ENCODE assay signal across 8 mouse cellular contexts in the genomic region with DNA sequence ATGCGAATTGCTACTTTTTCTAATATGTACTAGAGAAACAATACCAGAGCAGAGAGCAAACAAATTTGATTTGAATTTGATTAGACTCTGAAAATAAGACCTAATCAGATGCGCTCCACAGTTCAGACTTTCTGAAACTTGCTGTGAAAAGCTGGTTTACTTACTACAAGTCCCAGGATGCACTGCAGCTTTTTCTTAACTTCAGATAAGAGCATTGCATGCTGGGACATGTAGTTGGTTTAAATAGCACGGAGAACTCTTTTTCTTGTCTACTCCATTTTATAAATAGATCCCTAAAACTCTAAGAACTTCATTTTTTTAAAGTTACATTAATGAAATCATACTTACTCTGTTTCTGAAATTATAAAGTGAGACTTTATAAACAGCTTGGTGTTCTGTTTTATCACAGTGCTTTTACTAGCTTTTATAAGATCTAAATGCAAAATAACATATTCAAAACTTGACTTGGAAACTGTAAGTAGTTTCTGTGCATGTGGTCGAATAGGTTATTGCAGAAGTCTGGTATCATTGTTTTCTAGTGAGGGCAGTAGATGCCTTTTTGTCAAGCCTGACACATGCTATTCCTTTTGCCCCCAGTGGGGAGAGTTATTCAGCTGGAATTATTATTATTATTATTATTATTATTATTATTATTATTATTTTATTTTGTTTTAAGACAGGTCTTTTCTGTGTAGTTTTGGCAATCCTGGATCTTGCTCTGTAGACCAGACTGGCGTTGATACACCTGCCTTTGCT.
DNase-seq lines count a peak whose midpoint lies in the region; ATAC-seq and TF ChIP-seq lines count a peak whose summit lies in the region.

No protein-coding gene starts in this region.

- no peaks in the 10 kb centered on the region for H3K36me3 ChIP-seq in midbrain, embryonic 13.5 days
- no peaks in the 10 kb centered on the region for H3K36me3 ChIP-seq in midbrain, embryonic 16.5 days (ENCODE audit: control insufficient read depth, insufficient read depth, low read length)
- H3K36me3 ChIP-seq in heart, postnatal 0 days (replicated peaks; ENCODE audit: control insufficient read depth, insufficient read depth, low read length) = no peaks in the 10 kb centered on the region
- H3K36me3 ChIP-seq in midbrain, embryonic 15.5 days (replicated peaks) = no peaks in the 10 kb centered on the region

- no peak overlapping the region for H3K9ac ChIP-seq in midbrain, embryonic 13.5 days (replicated peaks)
- no peak overlapping the region for H3K9ac ChIP-seq in midbrain, embryonic 16.5 days (ENCODE audit: low read depth, low read length)
- no peak overlapping the region for H3K9ac ChIP-seq in heart, postnatal 0 days (replicated peaks; ENCODE audit: low read depth, low read length)
- no peak overlapping the region for H3K9ac ChIP-seq in midbrain, embryonic 15.5 days

- no peak overlapping the region for H3K27ac ChIP-seq in midbrain, embryonic 13.5 days
- H3K27ac ChIP-seq in midbrain, embryonic 16.5 days (ENCODE audit: low read length) = no peak overlapping the region
- no peak overlapping the region for H3K27ac ChIP-seq in heart, postnatal 0 days (ENCODE audit: low read depth)
- no peak overlapping the region for H3K27ac ChIP-seq in midbrain, embryonic 15.5 days

- ATAC-seq in midbrain, embryonic 13.5 days = peak; percentile 30; the same call in 1 of the 2 replicates
- ATAC-seq in midbrain, embryonic 16.5 days = no peak
- peak; percentile 57; the same call in 1 of the 2 replicates for ATAC-seq in heart, postnatal 0 days (ENCODE audit: insufficient read depth, low read depth)
- peak; percentile 73; the same call in 1 of the 2 replicates for ATAC-seq in midbrain, embryonic 15.5 days (replicated peaks)
- ATAC-seq in cerebellum, adult (ENCODE audit: insufficient number of reproducible peaks, low FRiP score, low TSS enrichment) = no peak

- DNase-seq in frontal cortex, adult 2 months (ENCODE audit: extremely low spot score in 1 of 2, low spot score in 1 of 2) = peak; percentile 33 to 62
- no peak for DNase-seq in frontal cortex, postnatal 14 days (ENCODE audit: low spot score in 2 of 2)
- peak; percentile 81 for DNase-seq in ZHBTc4 (ENCODE audit: low read depth, low spot score)
- peak; percentile 88 for DNase-seq in heart, postnatal 0 days (ENCODE audit: low spot score)

- no peak overlapping the region for H3K4me2 ChIP-seq in midbrain, embryonic 13.5 days (replicated peaks)
- no peak overlapping the region for H3K4me2 ChIP-seq in midbrain, embryonic 16.5 days (ENCODE audit: low read length)
- no peak overlapping the region for H3K4me2 ChIP-seq in heart, postnatal 0 days (ENCODE audit: low read depth, low read length)
- no peak overlapping the region for H3K4me2 ChIP-seq in midbrain, embryonic 15.5 days

- H3K27me3 ChIP-seq in midbrain, embryonic 13.5 days = no peaks in the 10 kb centered on the region
- no peaks in the 10 kb centered on the region for H3K27me3 ChIP-seq in midbrain, embryonic 16.5 days (ENCODE audit: control insufficient read depth, insufficient read depth, low read depth, low read length)
- no peaks in the 10 kb centered on the region for H3K27me3 ChIP-seq in heart, postnatal 0 days (ENCODE audit: control insufficient read depth, insufficient read depth, low read length)
- no peaks in the 10 kb centered on the region for H3K27me3 ChIP-seq in midbrain, embryonic 15.5 days (replicated peaks)

- 79% methylated on average over 5 of the region's 5 CpGs for WGBS in midbrain, embryonic 13.5 days
- WGBS in midbrain, embryonic 16.5 days = 76% methylated on average over 5 of the region's 5 CpGs
- 62% methylated on average over 5 of the region's 5 CpGs for WGBS in heart, postnatal 0 days
- WGBS in midbrain, embryonic 15.5 days = 75% methylated on average over 5 of the region's 5 CpGs

- TF ChIP-seq CTCF in heart, postnatal 0 days (IDR thresholded peaks at IDR 0.05; ENCODE audit: low read depth) = no peak

- peaks cover 40% of the 10 kb centered on the region for H3K4me1 ChIP-seq in midbrain, embryonic 13.5 days (replicated peaks)
- peaks cover 23% of the 10 kb centered on the region for H3K4me1 ChIP-seq in midbrain, embryonic 16.5 days (ENCODE audit: control insufficient read depth, insufficient read depth, low read length)
- H3K4me1 ChIP-seq in heart, postnatal 0 days (ENCODE audit: control insufficient read depth, insufficient read depth) = peaks cover 8% of the 10 kb centered on the region
- H3K4me1 ChIP-seq in midbrain, embryonic 15.5 days = peaks cover 24% of the 10 kb centered on the region

- H3K9me3 ChIP-seq in midbrain, embryonic 13.5 days = no peaks in the 10 kb centered on the region
- H3K9me3 ChIP-seq in midbrain, embryonic 16.5 days (replicated peaks; ENCODE audit: control insufficient read depth, low read length, poor library complexity, severe bottlenecking) = no peaks in the 10 kb centered on the region
- no peaks in the 10 kb centered on the region for H3K9me3 ChIP-seq in heart, postnatal 0 days (replicated peaks; ENCODE audit: control insufficient read depth, low read length)
- no peaks in the 10 kb centered on the region for H3K9me3 ChIP-seq in midbrain, embryonic 15.5 days

- TF ChIP-seq EP300 in heart, postnatal 0 days (IDR thresholded peaks at IDR 0.05; ENCODE audit: low read depth) = no peak

- no peak overlapping the region for H3K4me3 ChIP-seq in midbrain, embryonic 13.5 days (replicated peaks)
- H3K4me3 ChIP-seq in midbrain, embryonic 16.5 days (ENCODE audit: low read depth, low read length) = no peak overlapping the region
- no peak overlapping the region for H3K4me3 ChIP-seq in heart, postnatal 0 days (ENCODE audit: low read depth, low read length)
- no peak overlapping the region for H3K4me3 ChIP-seq in midbrain, embryonic 15.5 days

Comparison
In these comparisons a context has a peak if more than half of its experiments do, and no peak if none do; other contexts are left out.
1. DNase-seq: peak in frontal cortex, adult 2 months (2 of 2), ZHBTc4 (single experiment) and heart, postnatal 0 days (single experiment); none in frontal cortex, postnatal 14 days (0 of 2).
2. ATAC-seq: peak in midbrain, embryonic 13.5 days (single experiment), heart, postnatal 0 days (single experiment) and midbrain, embryonic 15.5 days (single experiment); none in midbrain, embryonic 16.5 days (single experiment) and cerebellum, adult (single experiment).